Mouse (Mus musculus) bone marrow, adult 2 months (tissue): ENCODE results near the gene Arhgef7. TPM values are rescaled to one million over a fixed set of nuclear protein-coding genes. Genes with fewer than 3 reads are reported as not detected.

Source experiments
- H3K27ac ChIP-seq: fragments of 200-500 bp; 2 replicates; pipeline ENCODE4 v1.5.1; 2012; ENCODE audit warnings: low read depth, mild to moderate bottlenecking, control low read depth, inconsistent platforms, low read length; ENCODE audit not compliant: control insufficient read depth, poor library complexity, insufficient read depth
- H3K4me1 ChIP-seq: fragments of 200-500 bp; 2 replicates; pipeline ENCODE4 v1.6.1; 2011; ENCODE audit warnings: low read length; ENCODE audit not compliant: control insufficient read depth, insufficient read depth
- H3K4me3 ChIP-seq: fragments of 200-500 bp; replicated peaks from 2 replicates; pipeline ENCODE3; 2011; ENCODE audit warnings: mild to moderate bottlenecking, low read depth, low read length, control low read depth; ENCODE audit not compliant: control insufficient read depth
- CTCF ChIP-seq: fragments of 200-500 bp; IDR thresholded peaks from 2 replicates; pipeline ENCODE4 v1.5.1; 2011; ENCODE audit warnings: low read length, control low read depth; ENCODE audit not compliant: control insufficient read depth, insufficient read depth
- POLR2A ChIP-seq: fragments of 200-500 bp; IDR thresholded peaks from 2 replicates; pipeline ENCODE4 v1.6.1; 2011; ENCODE audit warnings: low read depth, mild to moderate bottlenecking, control low read depth, low read length, borderline replicate concordance; ENCODE audit not compliant: control insufficient read depth
- WGBS: fragments of 180-500 bp; shearing (Covaris S2); methylation state at CpG from one replicate; pipeline ENCODE4 v1.1.7; 2018; 5-methylcytosine and 5-hydroxymethylcytosine counted together
- polyA plus RNA-seq: library from polyadenylated mRNA; stranded (reverse); fragments of >200 nt; gene quantifications from 2 replicates; pipeline ENCODE4 v1.2.4, GENCODE M21; 2011; ENCODE audit warnings: low replicate concordance; ENCODE audit not compliant: missing spikeins, insufficient read depth, insufficient read length

Gene Arhgef7
- polyA plus RNA-seq, 1 experiment, result 18.6 TPM

DNA sequence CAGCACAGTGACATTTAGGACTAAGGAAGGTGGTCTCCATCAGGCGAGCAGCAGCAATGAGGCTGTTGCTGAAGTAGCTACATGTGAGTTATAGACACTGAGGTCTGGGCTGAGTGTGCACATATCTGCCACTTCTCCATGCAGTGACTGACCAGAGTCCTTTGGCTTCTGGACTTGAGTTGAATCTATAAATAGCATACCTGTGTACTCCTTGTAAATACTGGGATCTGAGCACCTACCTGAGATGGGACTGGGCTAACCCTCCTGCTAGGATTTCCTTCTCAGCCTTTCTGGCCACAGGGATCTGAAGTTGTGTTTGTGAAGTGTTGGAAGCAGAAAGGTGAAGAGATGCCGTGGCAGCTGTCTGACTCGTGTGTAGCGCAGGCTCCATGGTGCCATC is 105.6 kb downstream of the Arhgef7 start:
- 91% methylated on average over 4 of the region's 4 CpGs for WGBS
- TF ChIP-seq POLR2A, result no peak
- no peak for TF ChIP-seq CTCF
- Histone ChIP-seq H3K4me1 (no peaks in the 10 kb centered on the region), H3K27ac (no peak overlapping the region), H3K4me3 (no peak overlapping the region)

DNA sequence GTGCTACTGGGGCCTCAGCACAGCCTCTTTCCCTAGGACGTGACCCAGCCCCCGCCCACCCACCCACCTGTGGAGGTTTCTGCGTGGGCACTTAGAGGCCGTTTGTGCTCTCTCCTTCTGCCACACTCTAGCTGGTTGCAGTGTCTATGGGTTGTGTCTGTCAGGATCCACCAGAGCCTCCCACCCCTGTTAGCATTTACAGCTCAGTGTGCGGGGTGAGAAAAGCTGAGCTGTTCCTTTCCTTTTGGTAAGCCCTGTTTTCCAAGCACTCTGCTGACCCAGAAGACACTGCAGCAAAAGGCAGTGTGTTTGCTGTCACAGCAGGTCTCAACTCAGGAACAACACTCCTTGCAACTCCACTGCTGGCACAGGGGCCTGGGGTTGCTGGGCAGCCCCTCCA is 106.7 kb downstream of the Arhgef7 start:
- 89% methylated on average over 5 of the region's 5 CpGs for WGBS
- no peaks in the 10 kb centered on the region for H3K4me1 ChIP-seq
- H3K27ac ChIP-seq, result no peak overlapping the region
- no peak overlapping the region for H3K4me3 ChIP-seq
- TF ChIP-seq POLR2A, result no peak
- TF ChIP-seq CTCF, result no peak

DNA sequence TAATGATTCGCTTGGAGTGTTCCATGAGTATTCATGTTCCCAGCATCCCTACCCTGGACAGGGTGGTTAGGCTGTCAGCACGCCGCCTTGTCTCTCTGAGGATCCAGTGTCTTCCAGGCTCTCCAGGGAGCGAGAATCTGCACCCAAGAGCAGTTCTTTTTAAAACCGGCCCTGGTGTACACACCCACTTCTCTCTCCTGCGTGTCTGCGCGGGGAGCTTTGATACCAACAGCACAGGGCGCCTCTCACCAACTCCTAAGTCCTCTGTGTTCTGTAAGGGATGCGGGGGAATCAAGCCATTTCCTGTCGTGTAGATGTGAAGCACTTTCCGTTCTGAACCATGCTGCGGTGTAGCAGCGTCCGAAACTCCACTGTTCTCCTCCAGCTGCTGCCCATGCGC is 107.2 kb downstream of the Arhgef7 start:
- H3K4me1 ChIP-seq, result no peaks in the 10 kb centered on the region
- TF ChIP-seq POLR2A (no peak), CTCF (no peak)
- H3K4me3 ChIP-seq, result no peak overlapping the region
- no peak overlapping the region for H3K27ac ChIP-seq
- WGBS, result 87% methylated on average over 16 of the region's 16 CpGs

DNA sequence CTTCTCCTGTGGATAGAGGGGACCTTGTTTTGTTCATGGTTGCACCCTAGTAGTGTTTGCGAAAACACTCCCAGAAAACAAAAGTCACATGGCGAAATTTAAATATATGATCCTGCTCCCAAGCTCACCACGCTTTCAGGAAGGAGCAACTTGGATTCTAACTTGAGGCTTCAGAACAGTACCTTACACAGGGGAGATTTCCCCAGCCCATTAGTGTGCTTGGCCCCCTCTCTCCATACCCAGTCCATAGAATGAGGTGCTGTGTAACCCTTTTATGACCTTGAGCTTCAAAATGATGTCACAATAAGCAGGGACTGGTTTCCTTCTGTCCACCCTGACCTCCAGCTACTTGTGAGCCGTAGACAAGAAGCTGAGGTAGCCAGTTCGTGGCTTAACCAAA is 112.7 kb downstream of the Arhgef7 start, which contains the start of gene Tex29:
TSS of gene Tex29 (plus strand) at position 301 of the 400 bp plus-strand sequence.
- Histone ChIP-seq H3K4me1 (no peaks in the 10 kb centered on the region), H3K4me3 (no peak within 1 kb of the TSS), H3K27ac (no peak within 1 kb of the TSS)
- TF ChIP-seq POLR2A (no peak), CTCF (no peak)
- WGBS, result 80% methylated on average over 5 of the region's 5 CpGs

DNA sequence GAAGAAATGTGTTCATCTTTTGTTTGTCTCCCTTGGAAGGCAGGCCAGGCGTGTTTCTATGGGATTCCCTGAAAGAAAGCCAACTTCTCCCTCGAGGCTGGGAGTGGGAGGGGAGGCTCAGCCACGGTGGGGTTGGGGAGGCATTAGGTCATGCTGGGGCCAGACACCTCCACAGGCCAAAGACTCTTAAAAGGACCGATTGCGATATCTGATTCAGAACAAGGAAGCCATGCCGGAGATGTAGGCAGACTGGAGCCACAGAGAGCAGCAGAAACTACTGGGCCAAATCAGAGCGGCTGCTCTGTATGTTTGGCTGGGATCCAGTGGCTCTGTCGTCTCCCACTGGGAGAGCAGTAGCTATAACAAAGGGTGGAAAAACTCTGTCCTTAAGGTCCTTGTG is 114.0 kb downstream of the Arhgef7 start:
- WGBS, result 49% methylated on average over 8 of the region's 8 CpGs
- Histone ChIP-seq H3K4me3 (no peak overlapping the region), H3K27ac (no peak overlapping the region), H3K4me1 (no peaks in the 10 kb centered on the region)
- no peak for TF ChIP-seq CTCF
- TF ChIP-seq POLR2A, result no peak

DNA sequence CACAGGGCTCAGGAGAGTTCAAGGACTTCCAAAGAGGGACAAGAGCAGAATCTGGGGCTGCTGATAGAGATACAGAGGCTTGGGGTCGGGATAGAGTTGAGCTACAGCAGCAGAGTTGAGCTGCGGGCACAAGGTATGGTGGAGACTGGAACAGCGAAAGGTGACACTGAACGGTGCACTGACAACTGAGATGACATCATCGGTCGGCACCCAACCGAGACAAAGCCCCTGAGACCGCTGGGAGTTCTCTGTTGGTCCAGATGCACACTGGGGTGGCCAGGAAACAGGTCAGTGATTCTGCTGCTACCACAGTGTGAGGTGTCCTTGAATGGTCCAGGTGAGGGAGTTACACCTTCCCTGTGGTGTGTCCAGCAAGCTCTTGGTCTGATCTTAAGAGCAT is 115.2 kb downstream of the Arhgef7 start:
- Histone ChIP-seq H3K4me3 (no peak overlapping the region), H3K27ac (no peak overlapping the region), H3K4me1 (no peaks in the 10 kb centered on the region)
- 86% methylated on average over 8 of the region's 8 CpGs for WGBS
- TF ChIP-seq POLR2A (no peak), CTCF (no peak)

DNA sequence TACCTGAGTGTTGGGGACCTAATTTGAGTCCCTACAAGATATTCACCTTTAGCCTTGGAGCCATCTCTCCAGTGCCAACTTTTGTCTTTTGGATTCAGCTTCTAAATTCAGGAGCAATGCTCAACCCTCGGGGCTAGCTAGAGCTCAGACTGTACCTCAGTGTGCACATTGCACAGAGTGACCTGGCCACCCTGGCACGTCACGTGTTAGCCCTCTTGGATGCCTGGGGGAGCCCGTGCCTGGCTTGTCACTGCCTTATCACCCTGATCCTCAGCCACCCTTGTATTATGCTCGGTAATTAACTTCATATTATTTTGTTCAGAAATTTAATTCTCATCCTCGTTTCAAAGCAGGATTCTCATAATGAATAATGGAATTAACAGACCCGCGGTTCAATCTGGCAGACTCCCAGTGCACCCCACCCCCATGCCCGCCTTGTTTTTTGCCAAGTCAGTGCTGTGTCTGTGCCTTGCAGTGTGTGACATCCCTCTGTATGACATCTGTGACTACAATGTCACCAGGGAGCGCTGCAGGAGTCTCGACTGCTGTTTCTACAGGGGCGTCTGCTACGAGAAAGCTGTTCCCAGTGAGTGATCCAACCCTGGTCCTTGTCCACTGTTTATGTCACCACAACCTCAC is 116.3 kb downstream of the Arhgef7 start:
- Histone ChIP-seq H3K4me3 (no peak overlapping the region), H3K27ac (no peak overlapping the region), H3K4me1 (no peaks in the 10 kb centered on the region)
- TF ChIP-seq CTCF (no peak), POLR2A (no peak)
- WGBS, result 76% methylated on average over 13 of the region's 13 CpGs

DNA sequence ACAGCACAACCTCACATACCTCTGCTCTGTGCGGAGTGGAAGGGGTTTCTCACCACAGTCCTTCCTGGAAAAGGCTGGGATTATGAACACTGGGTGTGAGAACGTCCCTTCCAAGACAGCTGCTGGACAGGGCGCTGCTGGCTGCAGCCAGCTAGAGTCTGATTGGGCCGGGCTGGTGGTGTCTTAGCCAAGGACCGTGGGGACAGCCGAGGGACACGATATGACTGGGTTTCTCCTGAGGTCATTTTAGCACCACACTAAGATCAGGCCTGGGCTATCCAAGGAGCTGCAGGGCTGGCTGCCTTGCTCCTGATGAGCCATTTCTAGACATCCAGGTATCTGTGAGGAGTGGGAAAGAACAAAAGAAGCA is 116.8 kb downstream of the Arhgef7 start:
- H3K4me3 ChIP-seq, result no peak overlapping the region

DNA sequence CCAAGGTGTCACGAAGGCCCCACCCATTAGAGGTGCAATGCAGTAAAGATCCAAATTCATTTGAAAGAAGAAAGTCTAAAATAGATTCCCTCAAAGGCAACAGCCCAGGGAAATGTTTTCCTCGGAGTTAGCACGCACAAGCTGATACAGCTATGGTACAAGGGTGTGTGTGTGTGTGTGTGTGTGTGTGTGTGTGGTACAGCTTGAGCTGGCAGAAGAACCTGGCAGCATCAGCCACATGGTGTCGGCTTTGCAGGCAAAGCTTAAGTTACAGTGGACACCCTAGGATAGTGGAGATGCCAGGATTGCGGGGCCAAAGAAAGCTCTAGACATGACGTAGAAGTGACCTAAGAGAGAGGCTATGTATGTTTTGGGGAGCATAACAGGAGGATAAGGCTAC is 119.3 kb downstream of the Arhgef7 start:
- Histone ChIP-seq H3K27ac (no peak overlapping the region), H3K4me3 (no peak overlapping the region), H3K4me1 (no peaks in the 10 kb centered on the region)
- WGBS, result 83% methylated on average over 6 of the region's 6 CpGs
- TF ChIP-seq POLR2A, result no peak
- TF ChIP-seq CTCF, result no peak

More for the DNA sequence above, 116.8 kb downstream of the Arhgef7 start:
- Histone ChIP-seq H3K27ac (no peak overlapping the region), H3K4me1 (no peaks in the 10 kb centered on the region)
- WGBS, result 88% methylated on average over 7 of the region's 7 CpGs
- TF ChIP-seq CTCF, result no peak
- TF ChIP-seq POLR2A, result no peak
